Mouse (Mus musculus): ENCODE measurements around the gene Pde5a. TPM values are rescaled to one million over a fixed set of nuclear protein-coding genes. Genes with fewer than 3 reads are reported as not detected.

The Pde5a gene
- 3.1 TPM for polyA plus RNA-seq (2014; fragmentation: Illumina TruSeq; extraction: RNeasy Lipid Tissue Mini Kit (QIAGEN cat#74804); ENCODE audit: low read depth, low replicate concordance)

GRCm38 (mm10) chr3:122728852-122729600 lies at the start of gene Pde5a:
Gene Pde5a (plus strand): TSS chr3:122728947.

DNA sequence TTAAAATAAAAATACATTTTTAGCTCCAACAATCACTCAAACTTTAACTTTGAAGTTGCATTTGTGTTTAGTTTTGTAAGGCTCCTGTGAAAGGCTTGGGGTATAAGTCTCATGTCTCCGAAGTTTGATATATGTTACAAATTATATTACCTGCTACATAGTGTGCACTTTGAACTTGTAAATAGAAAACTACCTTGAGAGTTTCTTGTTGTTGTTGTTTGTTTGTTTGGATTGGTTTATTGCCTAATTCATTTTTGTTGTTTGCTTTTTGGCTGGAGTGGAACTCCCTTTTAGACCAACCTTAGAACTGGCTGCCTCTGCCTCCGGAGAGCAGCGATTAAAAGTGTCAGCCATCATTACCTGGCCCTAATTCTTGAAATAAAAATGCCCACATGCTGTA lies 166.0 kb downstream of the Pde5a start, which contains the start of gene Fabp2:
Fabp2 (plus strand) TSS at position 301 of the 400 bp plus-strand sequence.

Other genes starting within 250 kb of the Pde5a start
- 86.5 TPM for gene Fnbp1l, start 109.2 kb upstream of the Pde5a start, polyA plus RNA-seq (2014; fragmentation: Illumina TruSeq; extraction: RNeasy Lipid Tissue Mini Kit (QIAGEN cat#74804); ENCODE audit: low read depth, low replicate concordance)
- gene Fabp2, start 166.1 kb downstream of the Pde5a start, polyA plus RNA-seq (2014; fragmentation: Illumina TruSeq; extraction: RNeasy Lipid Tissue Mini Kit (QIAGEN cat#74804); ENCODE audit: low read depth, low replicate concordance): 1.3 TPM
- not detected for gene Gm10959, start 190.4 kb downstream of the Pde5a start, polyA plus RNA-seq (2014; fragmentation: Illumina TruSeq; extraction: RNeasy Lipid Tissue Mini Kit (QIAGEN cat#74804); ENCODE audit: low read depth, low replicate concordance)
- 23.5 TPM for gene 1810037I17Rik, start 195.3 kb downstream of the Pde5a start, polyA plus RNA-seq (2014; fragmentation: Illumina TruSeq; extraction: RNeasy Lipid Tissue Mini Kit (QIAGEN cat#74804); ENCODE audit: low read depth, low replicate concordance)